Mouse (Mus musculus): ENCODE data around the gene Mtss1l.
"Not testable (repeated sequence)": the region's sequence is repeated elsewhere in the genome, so short reads cannot be mapped to it uniquely, and the experiment has no call there.

Mtss1l gene

DNA sequence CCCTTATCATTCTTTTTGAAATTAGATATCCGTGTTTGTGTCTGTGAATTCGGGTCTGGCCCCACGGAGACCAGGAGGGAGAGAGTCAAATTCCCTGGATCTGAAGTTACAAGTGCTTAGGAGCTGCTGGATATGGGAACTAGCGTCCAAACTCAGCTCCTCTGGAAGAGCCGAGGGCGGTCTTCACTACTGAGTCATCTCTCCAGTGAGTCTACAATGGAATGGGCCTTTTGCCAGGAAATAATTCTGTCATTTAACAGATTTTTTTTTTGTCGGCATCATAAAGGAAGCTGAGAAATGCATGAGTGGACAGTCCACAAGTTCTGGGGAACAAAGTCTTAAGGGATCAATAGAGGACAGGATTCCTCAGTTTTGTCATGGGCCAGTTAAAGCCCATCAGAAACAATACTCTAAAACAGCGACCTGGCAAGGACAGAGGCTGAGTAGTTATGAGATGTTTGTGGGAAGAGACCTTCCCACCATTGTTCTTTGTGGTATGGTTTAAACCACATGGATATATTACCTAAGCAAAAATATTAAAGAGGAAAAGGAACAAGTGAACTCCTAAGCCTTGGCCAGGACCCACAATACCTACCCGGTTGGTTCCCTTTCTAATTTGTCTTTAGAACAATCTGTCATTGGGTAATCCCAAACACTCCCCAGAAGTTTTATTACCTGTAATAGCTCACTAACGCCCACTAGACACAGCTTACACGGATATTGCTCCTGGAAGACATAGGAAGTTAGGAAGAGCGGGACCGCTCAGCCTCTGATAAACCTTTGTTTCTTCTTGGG is 58.8 kb downstream of the Mtss1l start:
- in situ Hi-C loops (cut with MboI): no loop called here

- in situ Hi-C loops (cut with MboI): no loop called here
Observed at GRCm38 (mm10) chr8:110785366-110785765, 64.1 kb downstream of the Mtss1l start.

DNA sequence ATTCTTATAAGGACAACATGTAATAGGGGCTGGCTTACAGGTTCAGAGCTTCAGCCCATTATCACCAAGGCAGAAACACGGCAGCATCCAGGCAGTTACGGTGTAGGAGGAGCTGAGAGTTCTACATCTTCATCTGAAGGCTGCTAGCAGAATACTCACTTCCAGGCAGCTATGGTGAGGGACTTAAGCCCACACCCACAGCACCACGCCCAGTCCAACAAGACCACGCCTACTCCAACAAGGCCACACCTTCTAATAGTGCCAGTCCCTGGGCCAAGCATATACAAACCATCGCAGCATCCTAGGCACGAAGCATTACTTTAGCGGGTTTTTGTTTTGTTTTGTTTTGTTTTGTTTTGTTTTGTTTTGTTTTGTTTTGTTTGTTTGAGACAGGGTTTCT is 65.2 kb downstream of the Mtss1l start:
- in situ Hi-C loops (cut with MboI): not testable (repeated sequence)

GRCm38 (mm10) chr8:110786934-110787333 is 65.7 kb downstream of the Mtss1l start:
- in situ Hi-C loops (cut with MboI): no loop called here

- in situ Hi-C loops (cut with MboI): no loop called here
Observed at GRCm38 (mm10) chr8:110787411-110787954, 66.2 kb downstream of the Mtss1l start.

- in situ Hi-C loops (cut with MboI): no loop called here
Observed at GRCm38 (mm10) chr8:110788981-110789380, 67.7 kb downstream of the Mtss1l start.

GRCm38 (mm10) chr8:110789571-110789970 is 68.3 kb downstream of the Mtss1l start:
- in situ Hi-C loops (cut with MboI): no loop called here

DNA sequence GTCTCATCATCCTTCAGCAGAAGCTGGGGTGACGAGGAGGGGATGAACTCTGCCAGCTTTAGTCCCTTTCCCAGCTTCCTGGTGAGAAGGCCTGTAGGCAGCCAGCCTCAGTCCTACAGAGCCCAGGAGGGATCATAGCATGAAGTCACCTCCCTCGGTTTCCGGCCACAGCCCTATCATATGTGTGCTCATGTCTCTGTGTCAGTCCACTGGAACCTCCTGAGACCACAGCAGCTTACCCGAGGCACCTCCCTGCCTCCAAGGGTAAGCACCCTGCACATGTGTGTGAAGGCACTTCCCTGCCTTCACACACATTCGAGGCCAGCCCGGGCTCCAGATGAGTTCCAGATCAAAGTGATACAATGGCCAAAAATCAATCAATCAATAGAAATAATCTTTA is 69.0 kb downstream of the Mtss1l start:
- in situ Hi-C loops (cut with MboI): no loop called here

Measured in mature B cell (primary cell).